4 mouse cellular contexts compared by ENCODE assay signal in genomic region chr6:97259926-97260325, GRCm38 (mm10). TPM values are rescaled to one million over a fixed set of nuclear protein-coding genes. Genes with fewer than 3 reads are reported as not detected.
"Had no signal": no experiment of that assay in that cellular context is flagged by ENCODE, and none has a peak within 500 bp of the region (broad histone marks: within the 10 kb centered on the region; RNA-seq: fewer than 3 reads in every experiment).

No protein-coding gene starts in this region.

RNA-seq across cellular contexts. Expression of gene Lmod3, which starts 7.4 kb away (rescaled TPM):
- total RNA-seq: neutrophil, adult 5-6 weeks had no signal
- polyA plus RNA-seq: small intestine, adult 2 months; spleen, adult 2 months; stomach, embryonic 14.5 days had no signal
